Mouse (Mus musculus): Measurements from ENCODE around the gene Esrrg. TPM values are rescaled to one million over a fixed set of nuclear protein-coding genes. Genes with fewer than 3 reads are reported as not detected.

The Esrrg gene
- polyA plus RNA-seq, 1 experiment: not detected

GRCm38 (mm10) chr1:187663376-187663775 is 54.8 kb downstream of the Esrrg start:
- Histone ChIP-seq H3K36me3 (replicated peaks; ENCODE audit: low read length) (no peaks in the 10 kb centered on the region), H3K9me3 (peaks cover 42% of the 10 kb centered on the region), H3K4me1 (no peaks in the 10 kb centered on the region), H3K4me3 (replicated peaks) (no peak overlapping the region), H3K27me3 (replicated peaks) (no peaks in the 10 kb centered on the region)
- no peak for TF ChIP-seq FLI1 (IDR thresholded peaks at IDR 0.05; ENCODE audit: low read length)
- TF ChIP-seq GATA1 (IDR thresholded peaks at IDR 0.05; ENCODE audit: borderline replicate concordance, low read length): no peak

- H3K36me3 ChIP-seq (replicated peaks; ENCODE audit: low read length): no peaks in the 10 kb centered on the region
- H3K27me3 ChIP-seq (replicated peaks): no peaks in the 10 kb centered on the region
- no peaks in the 10 kb centered on the region for H3K4me1 ChIP-seq
- H3K9me3 ChIP-seq: peaks cover 46% of the 10 kb centered on the region
- no peak for TF ChIP-seq FLI1 (IDR thresholded peaks at IDR 0.05; ENCODE audit: low read length)
- TF ChIP-seq GATA1 (IDR thresholded peaks at IDR 0.05; ENCODE audit: borderline replicate concordance, low read length): no peak
- H3K4me3 ChIP-seq (replicated peaks): no peak overlapping the region
These were observed 55.7 kb downstream of the Esrrg start for GRCm38 (mm10) chr1:187664261-187664660.

- no peak overlapping the region for H3K4me3 ChIP-seq (replicated peaks)
- H3K36me3 ChIP-seq (replicated peaks; ENCODE audit: low read length): no peaks in the 10 kb centered on the region
- TF ChIP-seq FLI1 (IDR thresholded peaks at IDR 0.05; ENCODE audit: low read length) (no peak), GATA1 (IDR thresholded peaks at IDR 0.05; ENCODE audit: borderline replicate concordance, low read length) (no peak)
- H3K4me1 ChIP-seq: no peaks in the 10 kb centered on the region
- H3K27me3 ChIP-seq (replicated peaks): no peaks in the 10 kb centered on the region
- peaks cover 48% of the 10 kb centered on the region for H3K9me3 ChIP-seq
These were observed 57.5 kb downstream of the Esrrg start for GRCm38 (mm10) chr1:187665901-187666600.

GRCm38 (mm10) chr1:187669746-187670145 is 61.2 kb downstream of the Esrrg start:
- TF ChIP-seq GATA1 (IDR thresholded peaks at IDR 0.05; ENCODE audit: borderline replicate concordance, low read length) (no peak), FLI1 (IDR thresholded peaks at IDR 0.05; ENCODE audit: low read length) (no peak)
- Histone ChIP-seq H3K9me3 (peaks cover 50% of the 10 kb centered on the region), H3K4me1 (no peaks in the 10 kb centered on the region), H3K4me3 (replicated peaks) (no peak overlapping the region), H3K27me3 (replicated peaks) (no peaks in the 10 kb centered on the region), H3K36me3 (replicated peaks; ENCODE audit: low read length) (no peaks in the 10 kb centered on the region)

GRCm38 (mm10) chr1:187672446-187672845 is 63.9 kb downstream of the Esrrg start:
- Histone ChIP-seq H3K4me3 (replicated peaks) (no peak overlapping the region), H3K9me3 (peaks cover 50% of the 10 kb centered on the region), H3K27me3 (replicated peaks) (no peaks in the 10 kb centered on the region), H3K36me3 (replicated peaks; ENCODE audit: low read length) (no peaks in the 10 kb centered on the region), H3K4me1 (no peaks in the 10 kb centered on the region)
- TF ChIP-seq FLI1 (IDR thresholded peaks at IDR 0.05; ENCODE audit: low read length): no peak
- no peak for TF ChIP-seq GATA1 (IDR thresholded peaks at IDR 0.05; ENCODE audit: borderline replicate concordance, low read length)

- Histone ChIP-seq H3K4me1 (no peaks in the 10 kb centered on the region), H3K9me3 (peaks cover 41% of the 10 kb centered on the region), H3K27me3 (replicated peaks) (no peaks in the 10 kb centered on the region), H3K36me3 (replicated peaks; ENCODE audit: low read length) (no peaks in the 10 kb centered on the region), H3K4me3 (replicated peaks) (no peak overlapping the region)
- TF ChIP-seq FLI1 (IDR thresholded peaks at IDR 0.05; ENCODE audit: low read length) (no peak), GATA1 (IDR thresholded peaks at IDR 0.05; ENCODE audit: borderline replicate concordance, low read length) (no peak)
These were observed 66.2 kb downstream of the Esrrg start for GRCm38 (mm10) chr1:187674771-187675186.

GRCm38 (mm10) chr1:187676626-187677025 is 68.0 kb downstream of the Esrrg start:
- Histone ChIP-seq H3K4me1 (no peaks in the 10 kb centered on the region), H3K36me3 (replicated peaks; ENCODE audit: low read length) (no peaks in the 10 kb centered on the region), H3K27me3 (replicated peaks) (no peaks in the 10 kb centered on the region), H3K4me3 (replicated peaks) (no peak overlapping the region), H3K9me3 (peaks cover 45% of the 10 kb centered on the region)
- TF ChIP-seq GATA1 (IDR thresholded peaks at IDR 0.05; ENCODE audit: borderline replicate concordance, low read length) (no peak), FLI1 (IDR thresholded peaks at IDR 0.05; ENCODE audit: low read length) (no peak)

GRCm38 (mm10) chr1:187679246-187679645 is 70.7 kb downstream of the Esrrg start:
- Histone ChIP-seq H3K27me3 (replicated peaks) (no peaks in the 10 kb centered on the region), H3K9me3 (peaks cover 53% of the 10 kb centered on the region)
- TF ChIP-seq GATA1 (IDR thresholded peaks at IDR 0.05; ENCODE audit: borderline replicate concordance, low read length) (no peak), FLI1 (IDR thresholded peaks at IDR 0.05; ENCODE audit: low read length) (no peak)

GRCm38 (mm10) chr1:187684519-187684918 is 75.9 kb downstream of the Esrrg start:
- TF ChIP-seq GATA1 (IDR thresholded peaks at IDR 0.05; ENCODE audit: borderline replicate concordance, low read length): no peak
- no peak for TF ChIP-seq FLI1 (IDR thresholded peaks at IDR 0.05; ENCODE audit: low read length)
- no peaks in the 10 kb centered on the region for H3K4me1 ChIP-seq
- peaks cover 68% of the 10 kb centered on the region for H3K9me3 ChIP-seq
- H3K36me3 ChIP-seq (replicated peaks; ENCODE audit: low read length): no peaks in the 10 kb centered on the region
- H3K27me3 ChIP-seq (replicated peaks): no peaks in the 10 kb centered on the region
- H3K4me3 ChIP-seq (replicated peaks): no peak overlapping the region

More at GRCm38 (mm10) chr1:187679246-187679645, 70.7 kb downstream of the Esrrg start:
- no peak overlapping the region for H3K4me3 ChIP-seq (replicated peaks)
- H3K4me1 ChIP-seq: no peaks in the 10 kb centered on the region
- no peaks in the 10 kb centered on the region for H3K36me3 ChIP-seq (replicated peaks; ENCODE audit: low read length)

- Histone ChIP-seq H3K36me3 (replicated peaks; ENCODE audit: low read length) (no peaks in the 10 kb centered on the region), H3K4me3 (replicated peaks) (no peak overlapping the region), H3K4me1 (no peaks in the 10 kb centered on the region), H3K27me3 (replicated peaks) (no peaks in the 10 kb centered on the region), H3K9me3 (peaks cover 67% of the 10 kb centered on the region)
- TF ChIP-seq FLI1 (IDR thresholded peaks at IDR 0.05; ENCODE audit: low read length): no peak
- no peak for TF ChIP-seq GATA1 (IDR thresholded peaks at IDR 0.05; ENCODE audit: borderline replicate concordance, low read length)
These were observed 83.4 kb downstream of the Esrrg start for GRCm38 (mm10) chr1:187691846-187692525.

Data from megakaryocyte, embryonic 14.5 days (primary cell).